Mouse (Mus musculus) spleen, adult 2 months (tissue): ENCODE measurements around the gene B4galt3.

Experiments
- CTCF ChIP-seq: fragments of 200-500 bp; IDR thresholded peaks from 2 replicates; pipeline ENCODE4 v1.5.1; 2011; ENCODE audit warnings: mild to moderate bottlenecking, inconsistent platforms; ENCODE audit not compliant: insufficient read depth, insufficient read length, insufficient replicate concordance; ENCODE audit errors: extremely low read depth
- POLR2A ChIP-seq: fragments of 200-500 bp; IDR thresholded peaks from 2 replicates; pipeline ENCODE4 v1.6.1; 2011; ENCODE audit warnings: low read depth, low read length, inconsistent platforms

GRCm38 (mm10) chr1:171227879-171228278 is 42.2 kb upstream of the B4galt3 start:
- TF ChIP-seq CTCF: no peak
- TF ChIP-seq POLR2A: no peak
